Mouse (Mus musculus) embryonic facial prominence, embryonic 14.5 days (tissue): ENCODE data around the gene Olfr791. TPM values are rescaled to one million over a fixed set of nuclear protein-coding genes. Genes with fewer than 3 reads are reported as not detected.

Experiments
- ATAC-seq: fragments of 200-750 bp; cut with Nextera tagmentation; 2 replicates; pipeline ENCODE4 v1.8.0; 2017; ENCODE audit warnings: low read depth, moderate number of reproducible peaks, moderate TSS enrichment
- DNase-seq: peaks from one replicate; pipeline ENCODE4 v3.0.0-alpha.2; 2015; ENCODE audit warnings: low spot score
- H3K27ac ChIP-seq: fragments of 300-500 bp; sonication (generic); replicated peaks from 2 replicates; pipeline ENCODE4 v1.5.1; 2014; ENCODE audit warnings: low read depth, mild to moderate bottlenecking, low read length, moderate library complexity
- H3K27me3 ChIP-seq: fragments of 300-500 bp; sonication (generic); replicated peaks from 2 replicates; pipeline ENCODE4 v1.6.1; 2014; ENCODE audit warnings: low read length; ENCODE audit not compliant: control insufficient read depth, insufficient read depth
- H3K36me3 ChIP-seq: fragments of 300-500 bp; sonication (generic); 2 replicates; pipeline ENCODE4 v1.6.1; 2014; ENCODE audit warnings: low read length, mixed read lengths; ENCODE audit not compliant: control insufficient read depth, insufficient read depth
- H3K4me1 ChIP-seq: fragments of 300-500 bp; sonication (generic); 2 replicates; pipeline ENCODE4 v1.6.1; 2014; ENCODE audit warnings: antibody characterized with exemption, low read length; ENCODE audit not compliant: control insufficient read depth, insufficient read depth
- H3K4me2 ChIP-seq: fragments of 300-500 bp; sonication (generic); 2 replicates; pipeline ENCODE4 v1.6.1; 2014; ENCODE audit warnings: low read depth, mild to moderate bottlenecking, low read length, moderate library complexity, mixed read lengths
- H3K4me3 ChIP-seq: fragments of 300-500 bp; sonication (generic); 2 replicates; pipeline ENCODE4 v1.5.1; 2014; ENCODE audit warnings: low read depth, mild to moderate bottlenecking, low read length
- H3K9ac ChIP-seq: fragments of 300-500 bp; sonication (generic); 2 replicates; pipeline ENCODE4 v1.6.1; 2014; ENCODE audit warnings: low read depth, mild to moderate bottlenecking, low read length, moderate library complexity, mixed read lengths
- H3K9me3 ChIP-seq: fragments of 300-500 bp; sonication (generic); 2 replicates; pipeline ENCODE4 v1.6.1; 2016; ENCODE audit warnings: low read length; ENCODE audit not compliant: control insufficient read depth
- WGBS: fragments of 180-500 bp; shearing (Covaris S2); extraction: QIAGEN DNeasy Blood & Tissue Kit; methylation state at CpG from one replicate; pipeline ENCODE4 v1.1.7; 2014; 5-methylcytosine and 5-hydroxymethylcytosine counted together
- polyA plus RNA-seq: library from polyadenylated mRNA; unstranded; fragments of >200 nt; fragmentation: Nextera tagmentation; extraction: Ambion mirVana; gene quantifications from 2 replicates; pipeline ENCODE4 v1.2.1, GENCODE M21; 2014

Olfr791 gene
- polyA plus RNA-seq, 1 experiment from 2014 or later = not detected

DNA sequence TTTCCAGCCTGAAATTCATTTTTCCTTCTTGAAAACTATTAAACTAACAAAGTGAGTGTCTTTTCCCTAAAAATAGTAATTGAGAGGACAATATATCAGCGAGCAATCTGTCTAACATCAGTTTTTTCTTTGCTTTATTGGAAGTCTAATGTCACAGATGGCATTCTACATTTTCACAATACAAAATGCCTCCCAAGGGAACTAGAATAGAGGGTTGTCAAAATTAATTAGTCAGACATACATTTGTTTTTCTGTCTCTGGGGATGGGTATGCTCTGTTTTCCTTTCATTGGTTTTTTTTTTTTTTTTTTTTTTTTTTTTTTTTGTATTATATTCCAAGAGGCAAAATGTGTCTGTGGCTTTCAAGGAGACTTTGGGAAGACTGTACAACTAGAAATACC lies 55.5 kb downstream of the Olfr791 start:
- no peak overlapping the region for H3K27ac ChIP-seq
- no peak overlapping the region for H3K4me2 ChIP-seq
- WGBS = 68% methylated on average over 1 of the region's 1 CpGs
- H3K4me3 ChIP-seq = no peak overlapping the region
- no peaks in the 10 kb centered on the region for H3K36me3 ChIP-seq
- no peaks in the 10 kb centered on the region for H3K9me3 ChIP-seq
- H3K27me3 ChIP-seq = no peaks in the 10 kb centered on the region
- DNase-seq (no peak), ATAC-seq (no peak)
- no peaks in the 10 kb centered on the region for H3K4me1 ChIP-seq
- H3K9ac ChIP-seq = no peak overlapping the region

Other genes with a start within 250 kb of the Olfr791 start
- not detected in 2 replicates for gene Olfr780, start 203.7 kb upstream of the Olfr791 start, polyA plus RNA-seq
- gene Olfr781, start 192.9 kb upstream of the Olfr791 start, polyA plus RNA-seq = not detected in 2 replicates
- gene Olfr782, start 172.9 kb upstream of the Olfr791 start, polyA plus RNA-seq = not detected in 2 replicates
- 0.14 TPM in 1 of 2 replicates, not detected in the other for gene Olfr784, start 137.7 kb upstream of the Olfr791 start, polyA plus RNA-seq
- gene Olfr785, start 116.4 kb upstream of the Olfr791 start, polyA plus RNA-seq = not detected in 2 replicates
- not detected in 2 replicates for gene Olfr786, start 94.5 kb upstream of the Olfr791 start, polyA plus RNA-seq
- gene Olfr787, start 59.9 kb upstream of the Olfr791 start, polyA plus RNA-seq = not detected in 2 replicates
- not detected in 2 replicates for gene Olfr788, start 50.8 kb upstream of the Olfr791 start, polyA plus RNA-seq
- gene Olfr789, start 37.0 kb upstream of the Olfr791 start, polyA plus RNA-seq = not detected in 2 replicates
- not detected in 2 replicates for gene Olfr790, start 23.3 kb upstream of the Olfr791 start, polyA plus RNA-seq
- gene Olfr792, start 17.4 kb downstream of the Olfr791 start, polyA plus RNA-seq = not detected in 2 replicates
- gene Olfr794, start 45.9 kb downstream of the Olfr791 start, polyA plus RNA-seq = not detected in 2 replicates
- gene Olfr796, start 90.8 kb downstream of the Olfr791 start, polyA plus RNA-seq = not detected in 2 replicates
- not detected in 2 replicates for gene Olfr798, start 106.1 kb downstream of the Olfr791 start, polyA plus RNA-seq
- not detected in 2 replicates for gene Olfr799, start 115.7 kb downstream of the Olfr791 start, polyA plus RNA-seq
- gene Olfr800, start 135.9 kb downstream of the Olfr791 start, polyA plus RNA-seq = not detected in 2 replicates
- not detected in 2 replicates for gene Olfr801, start 152.1 kb downstream of the Olfr791 start, polyA plus RNA-seq
- not detected in 2 replicates for gene Olfr802, start 166.4 kb downstream of the Olfr791 start, polyA plus RNA-seq
- gene Olfr803, start 172.5 kb downstream of the Olfr791 start, polyA plus RNA-seq = not detected in 2 replicates
- not detected in 2 replicates for gene Olfr804, start 181.4 kb downstream of the Olfr791 start, polyA plus RNA-seq
- gene Olfr805, start 207.6 kb downstream of the Olfr791 start, polyA plus RNA-seq = not detected in 2 replicates
- gene Olfr806, start 220.1 kb downstream of the Olfr791 start, polyA plus RNA-seq = not detected in 2 replicates
- gene Olfr807, start 236.0 kb downstream of the Olfr791 start, polyA plus RNA-seq = not detected in 2 replicates
- not detected in 2 replicates for gene Olfr808, start 243.7 kb downstream of the Olfr791 start, polyA plus RNA-seq